Mouse (Mus musculus) spleen, postnatal 4 days (tissue): ENCODE measurements around the gene Rpl24.
"Not testable (repeated sequence)": the region's sequence is repeated elsewhere in the genome, so short reads cannot be mapped to it uniquely, and the experiment has no call there.

Experiments used
- DNase-seq, 2 experiments: peaks; one replicate each; pipeline ENCODE4 v3.0.0; 2022; ENCODE audit warnings: low spot score in 2 of 2

Gene Rpl24

GRCm38 (mm10) chr16:55966212-55966871, at the start of gene Rpl24:
TSS of gene Rpl24 (plus strand) at chr16:55966275.
- peak; percentile 91 to 95 for DNase-seq

GRCm38 (mm10) chr16:55922079-55922478, 44.0 kb upstream of the Rpl24 start:
- no peak for DNase-seq

- DNase-seq = no peak
Measured at GRCm38 (mm10) chr16:55924010-55924409, 42.1 kb upstream of the Rpl24 start.

DNA sequence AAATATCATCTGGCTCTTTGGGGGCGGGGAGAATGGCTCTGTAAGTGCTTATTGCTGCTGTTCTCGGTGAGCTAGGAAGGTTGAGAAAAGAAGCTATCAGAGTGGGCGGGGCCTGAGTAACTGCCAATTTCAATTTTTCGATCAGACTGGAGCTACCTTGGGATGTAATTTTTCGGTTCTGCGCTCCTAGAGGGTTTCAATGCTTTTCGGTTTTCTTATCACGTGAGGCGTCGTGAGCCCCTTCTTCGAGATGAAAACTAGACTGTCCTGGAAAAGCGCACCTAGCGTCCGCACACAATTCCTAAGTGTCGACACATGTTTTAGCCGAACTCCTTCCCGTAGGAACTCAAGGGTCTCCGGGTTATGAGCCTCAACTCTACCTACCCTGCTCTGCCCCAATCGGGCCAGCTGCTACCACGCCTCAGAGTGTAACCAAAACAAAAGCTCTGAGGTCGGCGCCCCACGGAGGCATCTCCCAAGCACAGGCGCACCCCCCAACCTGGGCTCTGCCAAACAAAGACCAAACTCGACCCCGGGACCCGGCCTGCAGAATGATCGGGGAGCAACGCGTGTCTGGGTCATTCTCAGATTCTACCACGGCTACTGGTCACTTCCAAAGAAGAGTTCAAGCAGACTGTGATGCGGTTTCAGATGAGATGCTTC, 32.3 kb upstream of the Rpl24 start:
- peak; percentile 48 to 81 for DNase-seq

DNA sequence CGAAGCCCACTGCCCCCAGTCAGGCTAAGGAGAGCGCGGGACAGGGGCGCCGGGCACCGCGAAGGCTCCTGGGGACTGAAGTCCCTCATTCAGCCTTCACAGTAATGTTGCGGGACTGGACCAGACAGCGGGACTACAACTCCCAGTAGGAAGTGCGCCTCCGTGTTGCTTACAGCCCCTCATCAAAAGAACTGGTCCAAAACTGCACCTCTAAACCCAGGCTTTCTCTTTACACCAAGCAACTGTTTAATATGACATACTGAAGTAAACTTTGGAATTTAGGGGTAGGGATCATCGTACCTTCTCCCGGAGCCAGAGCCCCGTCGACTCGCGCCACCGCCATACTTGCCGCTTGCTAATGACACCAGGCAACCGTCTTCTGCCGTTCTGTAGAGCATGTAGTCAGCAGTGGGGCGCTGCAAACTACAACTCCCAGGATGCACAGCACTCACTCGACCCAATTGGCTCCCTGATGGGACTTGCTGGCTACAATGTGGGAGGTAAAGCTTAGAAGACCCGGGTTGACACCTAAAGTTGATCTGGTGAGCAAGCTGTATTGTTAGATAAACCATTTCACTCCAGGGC, 31.5 kb upstream of the Rpl24 start, which contains the start of gene Cep97:
TSS of gene Cep97 (minus strand) at position 403 of the 585 bp plus-strand sequence.
- DNase-seq = peak; percentile 86 to 91

GRCm38 (mm10) chr16:55938761-55939160, 27.3 kb upstream of the Rpl24 start:
- DNase-seq = no peak

GRCm38 (mm10) chr16:55939703-55940102, 26.4 kb upstream of the Rpl24 start:
- DNase-seq = no peak

DNA sequence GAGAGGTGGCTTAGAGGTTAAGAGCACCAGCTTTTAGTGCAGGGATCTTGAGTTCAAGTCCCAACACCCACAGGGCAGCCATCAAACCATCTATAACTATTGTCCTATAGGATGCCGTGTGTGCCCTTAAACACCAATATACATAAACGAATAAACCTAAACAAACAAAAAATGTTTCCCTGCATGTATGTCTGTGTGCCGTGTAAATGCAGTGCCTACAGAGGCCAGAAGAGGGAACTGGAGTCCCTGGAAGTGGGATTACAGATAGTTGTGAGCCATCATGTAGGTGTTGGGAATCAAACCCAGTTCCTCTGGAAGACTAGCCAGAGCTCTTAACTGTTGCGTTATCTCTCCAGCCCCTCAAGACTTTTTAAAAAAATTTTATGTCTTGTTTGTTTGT, 25.3 kb upstream of the Rpl24 start:
- DNase-seq = no peak

DNA sequence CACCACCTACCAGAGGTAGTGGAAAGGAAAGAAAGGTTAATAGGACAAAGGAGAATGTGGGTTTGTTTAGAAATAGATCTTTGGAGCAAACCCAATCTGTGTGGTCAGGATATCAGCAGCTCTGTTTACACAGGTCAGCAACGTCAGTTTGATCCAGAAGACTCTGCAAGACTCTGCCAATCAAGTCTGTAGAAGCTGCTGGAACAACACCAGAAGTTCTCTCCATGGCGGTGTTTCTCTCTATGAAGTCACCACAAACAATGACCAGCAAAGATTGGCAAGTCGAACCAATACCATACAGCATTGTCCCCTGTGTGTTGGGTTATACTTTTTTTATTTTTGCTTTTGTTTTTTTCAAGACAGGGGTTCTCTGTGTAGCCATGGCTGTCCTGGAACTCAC, 18.8 kb upstream of the Rpl24 start:
- peak in 1 of 2 experiments; percentile 33 for DNase-seq

DNA sequence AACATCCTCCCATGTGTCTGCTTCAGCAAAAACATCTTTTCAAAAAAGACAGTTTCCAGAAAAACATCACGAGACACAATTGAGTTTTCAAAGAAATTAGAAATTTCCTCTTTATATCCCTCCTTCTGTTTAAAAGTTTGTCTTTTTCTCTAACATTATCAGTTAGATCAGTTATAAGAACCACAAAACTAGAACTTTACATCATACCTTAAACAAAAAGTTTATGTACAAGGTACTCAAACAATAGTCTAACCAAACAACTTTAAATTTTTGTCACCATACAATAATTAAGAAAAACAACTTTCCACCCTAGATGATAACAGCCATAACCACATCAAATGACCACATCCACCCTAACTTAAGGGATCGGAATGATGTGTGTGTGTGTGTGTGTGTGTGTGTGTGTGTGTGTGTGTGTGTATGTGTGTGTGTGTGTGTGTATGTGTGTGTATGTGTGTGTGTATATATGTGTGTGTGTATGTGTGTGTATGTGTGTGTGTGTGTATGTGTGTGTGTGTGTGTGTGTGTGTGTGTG, 18.1 kb upstream of the Rpl24 start:
- peak in 1 of 2 experiments; percentile 13 for DNase-seq

- DNase-seq = peak; percentile 58 to 72
Measured at GRCm38 (mm10) chr16:55948963-55949362, 17.1 kb upstream of the Rpl24 start.

- DNase-seq = peak in 1 of 2 experiments; percentile 56
Measured at GRCm38 (mm10) chr16:55950462-55950861, 15.6 kb upstream of the Rpl24 start.

DNA sequence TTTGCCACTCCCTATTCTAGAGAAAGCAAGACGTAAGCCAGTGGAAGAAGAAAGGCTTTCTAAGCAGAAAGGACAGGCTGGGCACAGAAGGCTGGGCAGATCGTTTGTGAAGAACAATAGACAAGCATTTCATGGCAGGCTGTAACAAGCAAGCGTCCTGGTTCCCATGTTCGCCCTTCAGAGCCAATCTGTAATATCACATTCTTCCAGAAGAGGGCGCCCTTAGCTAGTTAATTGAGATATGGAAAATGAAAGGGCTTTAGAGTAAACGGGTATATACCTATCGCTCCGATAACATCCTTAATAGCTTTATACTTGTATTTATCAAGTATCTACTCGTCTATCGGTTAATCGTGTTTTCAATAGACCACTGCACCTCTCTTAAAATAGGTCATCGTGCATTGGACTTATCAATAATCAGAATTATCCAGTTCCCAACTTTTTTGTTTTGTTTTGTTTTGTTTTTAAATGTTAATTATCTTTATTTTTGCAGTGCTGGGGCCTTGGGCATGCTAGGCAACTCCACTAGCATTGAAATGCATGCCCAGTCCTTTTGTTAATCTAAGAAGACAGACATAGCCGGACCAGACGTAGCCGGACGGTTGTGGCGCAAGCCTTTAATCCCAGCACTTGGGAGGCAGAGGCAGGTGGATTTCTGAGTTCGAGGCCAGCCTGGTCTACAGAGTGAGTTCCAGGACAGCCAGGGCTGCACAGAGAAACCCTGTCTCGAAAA, 15.0 kb upstream of the Rpl24 start:
- peak; percentile 84 to 93 for DNase-seq

DNA sequence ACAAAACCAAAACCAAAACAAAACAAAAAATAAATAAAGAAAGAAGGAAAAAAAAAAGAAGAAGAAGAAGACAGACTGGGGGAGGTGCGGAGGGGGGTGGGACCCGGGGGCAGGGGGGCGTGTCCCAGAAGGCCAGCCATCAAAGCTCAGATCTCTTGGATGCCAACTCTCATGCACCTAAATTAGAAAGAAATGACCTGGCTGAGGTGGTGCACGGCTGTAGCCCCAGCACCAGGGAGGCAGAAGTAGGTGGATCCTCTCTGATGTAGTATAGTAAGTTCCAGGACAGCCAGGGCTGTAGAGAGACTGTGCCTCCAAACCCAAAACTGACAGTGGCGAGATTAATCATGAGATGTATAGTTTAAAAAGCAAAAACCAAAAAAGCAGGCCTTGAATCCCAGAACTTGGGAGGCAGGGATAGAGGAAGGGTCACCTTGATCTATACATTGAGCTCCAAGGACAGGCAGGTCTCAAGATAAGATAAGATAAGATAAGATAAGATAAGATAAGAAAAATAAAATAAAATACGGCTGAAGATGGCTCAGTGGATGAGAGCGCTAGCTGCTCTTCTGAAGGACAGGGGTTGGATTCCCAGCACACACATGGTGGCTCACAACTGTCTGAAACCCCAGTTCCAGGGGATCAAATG, 14.3 kb upstream of the Rpl24 start:
- peak in 1 of 2 experiments; percentile 56 for DNase-seq

- peak in 1 of 2 experiments; percentile 19 for DNase-seq
Measured at GRCm38 (mm10) chr16:55952771-55953170, 13.3 kb upstream of the Rpl24 start.

GRCm38 (mm10) chr16:55954196-55954595, 11.9 kb upstream of the Rpl24 start:
- peak in 1 of 2 experiments; percentile 2 for DNase-seq

- not testable (repeated sequence) for DNase-seq
Measured at GRCm38 (mm10) chr16:55963068-55963467, 3.0 kb upstream of the Rpl24 start.

- DNase-seq = peak in 1 of 2 experiments; percentile 38
Measured at GRCm38 (mm10) chr16:55964126-55964949, 1.7 kb upstream of the Rpl24 start.

DNA sequence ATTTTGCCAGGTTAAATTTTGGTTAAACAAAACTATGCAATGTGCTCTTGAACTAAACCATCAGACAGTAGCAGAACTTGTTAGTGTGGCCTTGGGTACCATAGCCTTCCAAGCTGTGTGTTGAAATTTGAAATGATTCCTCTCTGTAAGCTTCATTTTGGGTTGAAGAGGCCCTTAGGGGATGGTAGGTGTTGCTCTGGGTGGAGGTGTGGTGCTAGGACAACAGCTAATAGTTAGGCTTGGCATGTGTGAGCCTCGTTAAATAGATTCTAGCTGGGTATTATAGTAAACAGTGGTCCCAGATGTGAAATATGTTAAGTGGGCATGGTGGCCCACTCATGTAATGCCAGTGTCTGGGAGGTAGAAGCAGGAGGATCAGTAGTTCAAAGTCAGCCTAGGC, 1.1 kb downstream of the Rpl24 start:
- peak in 1 of 2 experiments; percentile 52 for DNase-seq

GRCm38 (mm10) chr16:55969147-55969546, 3.1 kb downstream of the Rpl24 start:
- peak; percentile 45 to 70 for DNase-seq
